Mouse (Mus musculus): Measurements from ENCODE around the gene Dcpp2. TPM values are rescaled to one million over a fixed set of nuclear protein-coding genes. Genes with fewer than 3 reads are reported as not detected.
A peak's percentile ranks its signal among the peaks of the same experiment; 100 is the strongest.
"Not testable (repeated sequence)": the region's sequence is repeated elsewhere in the genome, so short reads cannot be mapped to it uniquely, and the experiment has no call there.

Gene Dcpp2
- total RNA-seq (2021) (not detected), polyA plus RNA-seq (2012; rRNA removed) (not detected in 2 replicates)
- long read RNA-seq = 0 reads

DNA sequence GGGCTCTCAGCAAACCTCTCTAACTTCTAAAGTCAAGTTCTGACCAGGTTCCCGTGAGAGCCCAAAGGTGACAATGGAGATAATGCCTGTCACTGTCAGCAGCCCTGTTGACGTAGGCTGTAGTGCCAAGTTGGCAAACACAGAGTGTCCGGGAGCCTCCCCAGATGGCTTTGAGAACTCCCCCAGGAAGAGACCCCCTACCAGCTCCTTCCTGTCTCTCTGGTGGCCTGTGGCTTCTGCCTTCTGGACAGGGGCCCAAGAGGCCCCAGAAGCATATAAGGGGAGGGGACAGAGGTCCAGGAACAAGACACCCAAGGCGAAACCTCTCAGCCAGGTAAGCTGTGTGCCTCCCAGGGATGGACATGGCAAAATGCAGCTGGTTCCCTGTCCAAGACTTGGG lies at the start of gene Dcpp2, which contains the start of gene Dcpp1:
Gene Dcpp2, plus strand, starts transcription at position 305 of the 400 bp plus-strand sequence.
Gene Dcpp1, plus strand, starts transcription at position 301 of the 400 bp plus-strand sequence.
- DNase-seq = not testable (repeated sequence)

GRCm38 (mm10) chr17:23831201-23831600 lies 49.5 kb upstream of the Dcpp2 start:
- no peak for DNase-seq

GRCm38 (mm10) chr17:23836006-23836575 lies 44.6 kb upstream of the Dcpp2 start, which contains the start of gene Prss33:
Prss33 (minus strand) TSS chr17:23836056.
- no peak for DNase-seq

DNA sequence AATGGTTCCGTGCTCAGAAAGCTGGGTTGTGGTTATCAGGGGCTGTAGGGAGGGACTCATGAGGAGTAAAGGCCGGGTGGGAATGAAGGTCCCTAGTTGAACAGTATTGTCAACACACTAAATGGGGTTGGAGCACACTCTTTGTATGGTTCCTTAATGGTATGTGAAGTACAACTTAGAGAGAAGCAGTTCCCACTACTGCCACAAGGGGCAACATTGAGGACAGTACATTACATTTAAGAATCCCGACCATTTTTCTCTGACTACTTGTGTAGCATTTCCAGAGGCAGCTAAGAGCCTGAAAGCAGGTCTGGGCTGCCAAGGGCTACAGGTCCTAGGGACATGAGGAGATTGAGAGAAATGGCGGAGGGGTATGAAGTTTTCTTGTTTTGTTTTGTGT lies 39.5 kb upstream of the Dcpp2 start:
- DNase-seq = no peak

DNA sequence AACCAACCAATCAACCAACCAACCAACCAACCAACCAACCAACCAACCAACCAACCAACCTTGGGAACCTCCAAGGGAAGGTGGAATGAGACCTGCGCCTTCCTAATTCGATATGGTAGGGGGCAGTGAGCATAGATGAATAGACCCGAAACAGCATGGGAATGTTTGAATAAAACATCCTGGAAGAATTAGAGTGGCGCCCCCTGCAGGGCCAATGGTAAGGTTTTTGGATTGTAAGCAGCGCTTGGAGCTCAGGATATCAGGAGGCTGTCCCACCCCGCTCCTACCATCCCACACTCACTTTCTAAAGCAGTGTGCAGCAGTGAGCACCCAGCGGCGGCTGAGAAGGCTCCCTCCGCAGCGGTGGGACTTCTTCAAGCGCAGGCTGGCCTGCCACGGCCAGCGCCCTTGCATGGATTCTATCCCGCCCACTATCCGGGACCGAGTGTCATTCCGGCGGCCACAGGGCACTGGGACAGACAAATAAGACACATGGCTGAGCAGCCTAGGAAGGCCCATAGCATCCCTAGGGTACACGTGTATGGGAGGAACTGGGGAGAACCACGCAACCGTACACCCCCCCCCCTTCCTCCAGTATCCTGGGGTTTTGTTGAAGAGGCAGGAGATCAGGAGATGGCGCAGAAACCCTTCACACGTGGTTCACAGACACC lies 37.4 kb upstream of the Dcpp2 start:
- no peak for DNase-seq

DNA sequence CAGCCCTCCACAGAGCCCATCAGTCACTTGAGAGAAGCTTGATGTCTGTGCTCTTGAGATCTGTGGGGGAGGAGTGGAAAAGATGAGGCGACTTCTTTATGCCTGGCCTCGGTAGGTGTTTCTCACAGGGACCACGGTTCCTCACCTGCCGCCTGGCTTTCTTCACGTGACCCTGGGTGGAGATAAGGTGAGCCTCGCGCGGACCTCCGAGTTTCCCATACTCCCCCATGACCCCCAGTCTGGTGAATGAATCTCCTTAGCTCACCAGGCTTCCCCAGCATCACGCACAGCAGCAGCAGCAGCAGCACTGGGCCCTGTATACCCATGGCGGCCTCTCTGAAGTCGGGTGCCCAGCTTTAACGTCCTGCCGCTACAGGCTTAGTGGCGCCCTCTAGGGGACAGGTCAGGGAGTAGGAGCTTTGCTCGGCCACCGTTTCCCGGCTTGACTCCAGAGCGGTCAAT lies 36.8 kb upstream of the Dcpp2 start, which contains the start of the genes Prss32 and Prss41:
Gene Prss32, plus strand, starts transcription at position 44 of the 462 bp plus-strand sequence.
Gene Prss41, minus strand, starts transcription at position 361 of the 462 bp plus-strand sequence.
- DNase-seq = peak; percentile 65

DNA sequence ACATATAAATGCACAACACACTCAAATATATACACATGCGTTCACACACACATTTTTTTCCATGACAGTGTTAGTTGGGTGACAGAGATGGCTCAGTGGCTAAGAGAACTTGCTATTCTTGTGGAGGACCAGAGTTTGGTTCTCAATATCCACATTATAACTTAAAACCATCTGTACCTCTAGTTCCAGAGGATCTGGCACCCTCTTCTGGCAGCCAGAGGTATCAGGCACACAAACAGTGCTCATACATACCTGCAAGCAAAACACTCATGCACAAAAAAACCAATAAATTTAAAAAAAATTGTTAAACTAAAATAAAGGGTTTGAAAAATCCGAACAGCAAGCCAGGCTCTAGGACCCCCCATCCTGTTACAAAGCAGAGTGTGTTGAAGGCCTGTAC lies 30.7 kb upstream of the Dcpp2 start:
- no peak for DNase-seq

DNA sequence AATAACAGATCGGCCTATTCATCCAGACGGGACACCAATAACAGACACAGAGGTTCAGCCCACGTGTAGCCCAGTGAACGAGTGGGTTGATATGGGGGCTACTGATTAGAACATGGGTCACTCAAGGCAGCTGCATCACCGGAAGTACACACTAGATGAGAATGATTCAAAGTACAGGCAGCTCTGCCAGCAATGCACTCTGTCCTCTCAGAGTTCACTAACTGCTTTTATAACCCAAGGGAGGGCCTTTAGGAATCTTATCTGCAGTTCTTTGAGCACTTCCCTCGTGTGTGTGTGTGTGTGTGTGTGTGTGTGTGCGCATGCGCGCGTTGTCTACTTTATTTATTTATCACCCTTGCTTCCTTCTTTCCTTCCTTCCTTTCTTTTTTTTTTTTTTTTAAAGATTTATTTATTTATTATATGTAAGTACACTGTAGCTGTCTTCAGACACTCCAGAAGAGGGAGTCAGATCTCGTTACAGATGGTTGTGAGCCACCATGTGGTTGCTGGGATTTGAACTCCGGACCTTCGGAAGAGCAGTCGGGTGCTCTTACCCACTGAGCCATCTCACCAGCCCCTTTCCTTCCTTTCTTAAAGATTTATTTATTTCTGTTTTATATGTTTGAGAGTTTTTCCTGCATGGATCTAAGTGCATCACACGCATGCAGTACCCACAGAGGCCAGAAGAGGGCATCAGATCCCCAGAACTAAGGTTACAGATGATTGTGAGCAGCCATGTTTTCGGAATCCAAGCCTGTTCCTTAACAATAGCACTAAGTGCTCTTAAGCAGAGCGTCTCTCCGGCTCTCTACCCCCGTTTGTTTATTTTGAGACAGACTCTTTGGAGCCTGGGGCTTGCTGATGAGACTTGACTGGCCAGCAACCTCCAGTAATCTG lies 29.6 kb upstream of the Dcpp2 start:
- DNase-seq = peak; percentile 44

- DNase-seq = peak; percentile 61
These were observed 27.4 kb upstream of the Dcpp2 start for GRCm38 (mm10) chr17:23853292-23853691.

GRCm38 (mm10) chr17:23854229-23854765 lies 26.4 kb upstream of the Dcpp2 start:
- no peak for DNase-seq

DNA sequence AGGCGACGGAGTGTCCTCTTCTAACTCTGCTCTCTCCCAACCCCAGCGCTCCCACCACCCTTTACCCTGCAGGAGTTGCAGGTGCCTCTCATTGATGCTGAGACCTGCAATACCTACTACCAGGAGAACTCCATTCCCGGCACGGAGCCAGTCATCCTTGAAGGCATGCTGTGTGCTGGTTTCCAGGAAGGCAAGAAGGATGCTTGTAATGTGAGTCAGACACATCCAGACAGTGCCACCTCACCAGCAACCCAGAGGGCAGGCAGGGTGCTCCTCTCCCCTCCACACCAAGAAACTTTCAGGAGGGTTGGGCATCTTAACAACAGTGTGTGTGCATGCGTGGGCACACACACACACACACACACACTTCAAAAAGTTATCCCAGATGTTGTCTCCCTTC lies 23.5 kb upstream of the Dcpp2 start:
- DNase-seq = no peak

DNA sequence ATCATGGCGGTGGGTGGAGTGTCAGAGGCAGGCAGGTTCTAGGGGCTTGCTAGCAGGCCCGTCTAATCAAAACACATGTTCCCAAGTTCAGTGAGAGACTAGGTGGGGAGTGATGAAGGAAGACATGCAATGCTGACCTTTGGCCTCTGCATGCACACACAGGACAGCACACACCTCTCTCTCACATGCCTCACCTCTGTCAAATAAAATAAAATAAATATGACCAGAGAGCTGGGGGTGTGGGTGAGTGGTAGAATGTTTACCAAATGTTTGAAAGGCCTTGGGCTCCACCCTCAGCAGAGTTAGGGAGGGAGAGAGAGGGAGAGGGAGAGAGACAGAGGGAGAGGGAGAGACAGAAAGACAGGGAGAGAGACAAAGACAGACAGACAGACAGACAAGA lies 22.8 kb upstream of the Dcpp2 start:
- no peak for DNase-seq

- no peak for DNase-seq
These were observed 17.8 kb upstream of the Dcpp2 start for GRCm38 (mm10) chr17:23862926-23863325.

DNA sequence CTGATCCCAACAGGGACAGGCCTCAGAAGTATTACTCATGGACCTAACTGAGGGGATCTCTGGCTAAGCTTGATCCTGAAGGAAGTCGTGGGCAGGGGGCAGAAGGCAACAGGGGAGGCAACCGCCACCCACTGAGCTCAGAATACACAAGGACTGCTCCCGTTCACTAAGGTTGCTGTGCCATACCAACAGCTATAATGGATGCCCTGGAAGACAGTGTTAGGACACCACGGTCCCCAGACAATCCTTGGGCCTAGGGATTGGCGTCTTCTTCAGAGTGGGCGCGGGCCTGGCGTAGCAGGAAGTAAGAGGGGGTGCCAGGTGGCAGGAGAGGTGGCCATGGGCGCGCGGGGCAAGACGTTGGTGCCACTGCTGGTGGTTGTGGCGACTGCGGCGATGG lies 12.9 kb upstream of the Dcpp2 start, which contains the start of gene Prss21:
Gene Prss21, plus strand, starts transcription at position 301 of the 400 bp plus-strand sequence.
- no peak for DNase-seq

- peak; percentile 35 for DNase-seq
These were observed 12.2 kb upstream of the Dcpp2 start for GRCm38 (mm10) chr17:23868513-23868912.

DNA sequence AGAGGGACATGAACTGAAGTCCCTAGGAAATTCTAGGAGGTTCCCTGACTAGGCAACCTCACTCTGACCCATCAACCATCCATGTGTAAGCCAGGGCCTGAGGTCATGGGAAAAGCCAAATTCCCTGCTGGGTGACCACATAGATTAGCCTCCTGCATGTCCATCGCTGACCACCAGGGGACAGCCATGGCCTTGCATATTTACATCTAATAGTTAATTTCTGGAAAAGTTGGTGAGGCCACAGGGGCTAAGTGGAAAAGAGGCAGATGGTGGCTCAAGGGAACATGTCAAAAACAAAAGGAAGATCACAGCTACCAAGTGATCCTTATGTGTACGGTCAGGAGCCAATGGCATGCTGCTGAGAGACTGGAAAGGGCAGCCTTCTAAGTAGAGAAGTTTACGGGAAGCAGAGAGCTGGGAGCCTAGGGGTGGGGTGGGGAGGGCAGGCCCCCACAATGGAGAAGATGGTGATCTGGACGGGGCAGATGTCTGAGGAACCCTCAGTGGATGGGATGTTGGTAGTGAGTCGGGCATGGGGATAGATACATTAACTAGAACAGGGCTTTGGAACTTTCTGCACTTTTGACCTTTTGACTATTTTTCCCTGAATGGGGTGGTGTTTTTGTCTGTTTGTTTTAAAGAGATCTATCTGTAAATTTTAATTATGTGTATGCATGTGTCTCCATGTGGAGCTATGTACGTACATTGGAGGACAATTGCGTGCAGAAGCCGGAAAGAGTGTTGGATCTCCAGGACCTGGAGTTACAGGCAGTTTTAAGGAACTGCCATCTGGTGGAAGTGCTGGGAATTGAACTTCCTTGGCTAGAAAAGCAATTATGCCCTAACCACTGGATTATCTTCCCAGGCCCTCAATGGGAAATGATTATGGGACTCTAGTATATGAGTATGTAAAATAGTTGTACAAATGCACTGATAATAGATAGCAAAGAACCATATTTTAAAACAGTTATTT lies 6.5 kb upstream of the Dcpp2 start:
- peak; percentile 40 for DNase-seq

DNA sequence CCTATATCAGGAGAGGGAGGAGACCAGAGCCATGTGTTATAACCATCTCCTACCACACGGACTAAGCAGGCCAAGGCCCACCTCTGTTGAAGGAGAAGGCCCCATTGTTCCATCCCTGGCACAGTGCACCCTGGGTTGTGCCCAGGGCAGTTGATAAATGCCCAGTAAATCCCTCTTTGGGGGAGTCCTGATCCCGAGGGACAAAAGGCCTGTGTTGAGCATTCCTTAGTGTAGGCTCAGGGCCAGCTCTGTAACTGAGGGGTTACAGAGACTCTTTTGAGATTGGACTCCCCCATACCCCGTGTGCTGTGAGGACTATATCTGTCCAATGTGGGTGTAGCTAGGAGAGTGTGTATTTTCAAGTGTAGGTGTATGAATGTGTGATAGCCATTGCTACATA lies 3.9 kb upstream of the Dcpp2 start:
- no peak for DNase-seq

DNA sequence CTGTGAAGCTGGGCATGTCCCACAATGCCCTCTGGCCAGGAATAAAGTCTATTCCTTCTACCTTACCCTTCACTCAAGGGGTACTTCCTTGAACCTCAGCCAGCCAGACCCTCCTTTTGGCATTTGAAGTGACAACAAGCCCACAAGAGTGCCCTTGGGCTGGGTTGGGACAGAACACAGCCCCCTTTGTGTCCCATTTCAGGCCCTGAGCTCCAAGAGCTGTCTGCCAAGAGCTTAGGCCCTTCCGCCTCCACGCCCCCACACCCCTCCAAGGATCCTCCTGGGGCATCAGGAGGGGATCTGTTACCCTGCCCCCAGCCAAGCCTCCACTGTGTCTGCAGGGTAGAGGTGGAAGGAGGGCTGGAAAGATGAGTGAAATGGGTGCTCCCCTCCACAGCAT lies 3.5 kb upstream of the Dcpp2 start:
- no peak for DNase-seq

DNA sequence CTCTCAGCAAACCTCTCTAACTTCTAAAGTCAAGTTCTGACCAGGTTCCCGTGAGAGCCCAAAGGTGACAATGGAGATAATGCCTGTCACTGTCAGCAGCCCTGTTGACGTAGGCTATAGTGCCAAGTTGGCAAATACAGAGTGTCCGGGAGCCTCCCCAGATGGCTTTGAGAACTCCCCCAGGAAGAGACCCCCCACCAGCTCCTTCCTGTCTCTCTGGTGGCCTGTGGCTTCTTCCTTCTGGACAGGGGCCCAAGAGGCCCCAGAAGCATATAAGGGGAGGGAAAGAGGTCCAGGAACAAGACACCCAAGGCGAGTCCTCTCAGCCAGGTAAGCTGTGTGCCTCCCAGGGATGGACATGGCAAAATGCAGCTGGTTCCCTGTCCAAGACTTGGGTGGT lies 36.5 kb downstream of the Dcpp2 start, which contains the start of gene Dcpp3:
Gene Dcpp3, plus strand, starts transcription at position 301 of the 400 bp plus-strand sequence.
- DNase-seq = not testable (repeated sequence)

- peak; percentile 96 for DNase-seq
These were observed 43.9 kb downstream of the Dcpp2 start for GRCm38 (mm10) chr17:23924531-23925007.

Data from adrenal gland, adult 2 months (tissue).